Mouse (Mus musculus) embryonic facial prominence, embryonic 11.5 days (tissue): Measurements from ENCODE around the gene Ccdc125. TPM values are rescaled to one million over a fixed set of nuclear protein-coding genes. Genes with fewer than 3 reads are reported as not detected.

ENCODE experiments used
- ATAC-seq: fragments of 200-750 bp; cut with Nextera tagmentation; replicated peaks from 2 replicates; pipeline ENCODE4 v1.8.0; 2017; ENCODE audit warnings: low read depth; ENCODE audit not compliant: insufficient number of reproducible peaks, low FRiP score, low TSS enrichment
- DNase-seq: peaks from one replicate; pipeline ENCODE4 v3.0.0-alpha.2; 2015; ENCODE audit warnings: low spot score
- H3K27ac ChIP-seq: fragments of 300-500 bp; sonication (generic); replicated peaks from 2 replicates; pipeline ENCODE4 v1.5.1; 2014; ENCODE audit warnings: mild to moderate bottlenecking, low read depth, low read length, control low read depth
- H3K27me3 ChIP-seq: fragments of 300-500 bp; sonication (generic); 2 replicates; pipeline ENCODE4 v1.6.1; 2014; ENCODE audit warnings: mild to moderate bottlenecking, low read length, moderate library complexity, mixed read lengths; ENCODE audit not compliant: control insufficient read depth, insufficient read depth
- H3K36me3 ChIP-seq: fragments of 300-500 bp; sonication (generic); replicated peaks from 2 replicates; pipeline ENCODE4 v1.6.1; 2014; ENCODE audit warnings: low read depth, mild to moderate bottlenecking, low read length, moderate library complexity, mixed read lengths; ENCODE audit not compliant: control insufficient read depth, insufficient read depth
- H3K4me1 ChIP-seq: fragments of 300-500 bp; sonication (generic); 2 replicates; pipeline ENCODE4 v1.6.1; 2014; ENCODE audit warnings: low read length, mixed read lengths; ENCODE audit not compliant: control insufficient read depth, insufficient read depth
- H3K4me2 ChIP-seq: fragments of 300-500 bp; sonication (generic); 2 replicates; pipeline ENCODE4 v1.6.1; 2014; ENCODE audit warnings: low read depth, mild to moderate bottlenecking, control low read depth, low read length, moderate library complexity
- H3K4me3 ChIP-seq: fragments of 300-500 bp; sonication (generic); 2 replicates; pipeline ENCODE4 v1.5.1; 2014; ENCODE audit warnings: low read depth, low read length, control low read depth
- H3K9ac ChIP-seq: fragments of 300-500 bp; sonication (generic); replicated peaks from 2 replicates; pipeline ENCODE4 v1.6.1; 2014; ENCODE audit warnings: mild to moderate bottlenecking, control low read depth, low read length
- H3K9me3 ChIP-seq: fragments of 300-500 bp; sonication (generic); replicated peaks from 2 replicates; pipeline ENCODE4 v1.6.1; 2016; ENCODE audit warnings: mild to moderate bottlenecking, low read length, inconsistent platforms, mixed read lengths; ENCODE audit not compliant: control insufficient read depth
- WGBS: fragments of 180-500 bp; shearing (Covaris S2); extraction: QIAGEN DNeasy Blood & Tissue Kit; methylation state at CpG from one replicate; pipeline ENCODE4 v1.1.7; 2014; 5-methylcytosine and 5-hydroxymethylcytosine counted together
- polyA plus RNA-seq: library from polyadenylated mRNA; unstranded; fragments of >200 nt; fragmentation: Nextera tagmentation; extraction: Ambion mirVana; gene quantifications from 2 replicates; pipeline ENCODE4 v1.2.1, GENCODE M21; 2014

Ccdc125 gene
- polyA plus RNA-seq, 1 experiment from 2014 or later = 4.1 TPM

GRCm38 (mm10) chr13:100697541-100697940 is 28.0 kb downstream of the Ccdc125 start:
- ATAC-seq = no peak
- no peaks in the 10 kb centered on the region; the same call in 1 of the 2 replicates for H3K36me3 ChIP-seq

GRCm38 (mm10) chr13:100698866-100699265 is 29.3 kb downstream of the Ccdc125 start:
- Histone ChIP-seq H3K4me3 (no peak overlapping the region), H3K27ac (no peak overlapping the region), H3K27me3 (no peaks in the 10 kb centered on the region), H3K4me2 (no peak overlapping the region), H3K9ac (no peak overlapping the region), H3K9me3 (no peaks in the 10 kb centered on the region), H3K36me3 (peaks cover 10% of the 10 kb centered on the region), H3K4me1 (no peaks in the 10 kb centered on the region)
- ATAC-seq (no peak), DNase-seq (no peak)
- 96% methylated on average over 10 of the region's 10 CpGs for WGBS

More at GRCm38 (mm10) chr13:100697541-100697940, 28.0 kb downstream of the Ccdc125 start:
- H3K4me2 ChIP-seq = no peak overlapping the region
- no peaks in the 10 kb centered on the region for H3K27me3 ChIP-seq
- 94% methylated on average over 3 of the region's 3 CpGs for WGBS
- H3K4me1 ChIP-seq = no peaks in the 10 kb centered on the region
- H3K9me3 ChIP-seq = no peaks in the 10 kb centered on the region
- H3K9ac ChIP-seq = no peak overlapping the region
- no peak for DNase-seq
- H3K27ac ChIP-seq = no peak overlapping the region
- no peak overlapping the region for H3K4me3 ChIP-seq

- WGBS = 96% methylated on average over 2 of the region's 2 CpGs
- Histone ChIP-seq H3K27me3 (no peaks in the 10 kb centered on the region), H3K4me3 (no peak overlapping the region), H3K36me3 (peaks cover 28% of the 10 kb centered on the region), H3K27ac (no peak overlapping the region), H3K4me2 (no peak overlapping the region), H3K4me1 (no peaks in the 10 kb centered on the region), H3K9me3 (no peaks in the 10 kb centered on the region), H3K9ac (no peak overlapping the region)
- DNase-seq (no peak), ATAC-seq (no peak)
These were observed 34.0 kb downstream of the Ccdc125 start for GRCm38 (mm10) chr13:100703468-100703867.

GRCm38 (mm10) chr13:100706206-100706605 is 36.7 kb downstream of the Ccdc125 start:
- peaks cover 28% of the 10 kb centered on the region for H3K36me3 ChIP-seq
- 97% methylated on average over 7 of the region's 7 CpGs for WGBS

GRCm38 (mm10) chr13:100715467-100715866 is 46.0 kb downstream of the Ccdc125 start:
- 97% methylated on average over 6 of the region's 6 CpGs for WGBS
- H3K36me3 ChIP-seq = no peaks in the 10 kb centered on the region; the same call in none of the 2 replicates

More at GRCm38 (mm10) chr13:100706206-100706605, 36.7 kb downstream of the Ccdc125 start:
- DNase-seq = no peak
- ATAC-seq = no peak
- H3K9me3 ChIP-seq = no peaks in the 10 kb centered on the region
- no peak overlapping the region for H3K4me3 ChIP-seq
- no peak overlapping the region for H3K9ac ChIP-seq
- H3K4me1 ChIP-seq = no peaks in the 10 kb centered on the region
- H3K27ac ChIP-seq = no peak overlapping the region
- no peak overlapping the region for H3K4me2 ChIP-seq
- H3K27me3 ChIP-seq = no peaks in the 10 kb centered on the region

GRCm38 (mm10) chr13:100721656-100722055 is 52.1 kb downstream of the Ccdc125 start:
- Histone ChIP-seq H3K36me3 (no peaks in the 10 kb centered on the region; the same call in none of the 2 replicates), H3K9ac (no peak overlapping the region), H3K4me3 (no peak overlapping the region), H3K27me3 (no peaks in the 10 kb centered on the region), H3K27ac (no peak overlapping the region), H3K4me1 (no peaks in the 10 kb centered on the region), H3K4me2 (no peak overlapping the region), H3K9me3 (no peaks in the 10 kb centered on the region)
- WGBS = 90% methylated on average over 5 of the region's 5 CpGs
- DNase-seq (no peak), ATAC-seq (no peak)

More at GRCm38 (mm10) chr13:100715467-100715866, 46.0 kb downstream of the Ccdc125 start:
- ATAC-seq (no peak), DNase-seq (no peak)
- Histone ChIP-seq H3K9ac (no peak overlapping the region), H3K4me3 (no peak overlapping the region), H3K4me2 (no peak overlapping the region), H3K4me1 (no peaks in the 10 kb centered on the region), H3K9me3 (no peaks in the 10 kb centered on the region), H3K27ac (no peak overlapping the region), H3K27me3 (no peaks in the 10 kb centered on the region)

- Histone ChIP-seq H3K4me1 (no peaks in the 10 kb centered on the region), H3K4me3 (no peak overlapping the region), H3K36me3 (no peaks in the 10 kb centered on the region), H3K27ac (no peak overlapping the region), H3K4me2 (no peak overlapping the region), H3K9ac (no peak overlapping the region), H3K9me3 (no peaks in the 10 kb centered on the region), H3K27me3 (no peaks in the 10 kb centered on the region)
- WGBS = 84% methylated on average over 7 of the region's 7 CpGs
- ATAC-seq (no peak), DNase-seq (no peak)
These were observed 54.7 kb downstream of the Ccdc125 start for GRCm38 (mm10) chr13:100724051-100724754.

GRCm38 (mm10) chr13:100725194-100725593 is 55.7 kb downstream of the Ccdc125 start:
- Histone ChIP-seq H3K27ac (no peak overlapping the region), H3K27me3 (no peaks in the 10 kb centered on the region), H3K4me3 (no peak overlapping the region), H3K4me1 (no peaks in the 10 kb centered on the region), H3K4me2 (no peak overlapping the region), H3K36me3 (no peaks in the 10 kb centered on the region), H3K9ac (no peak overlapping the region), H3K9me3 (no peaks in the 10 kb centered on the region)
- ATAC-seq = no peak
- 89% methylated on average over 10 of the region's 10 CpGs for WGBS
- DNase-seq = no peak
